Mouse (Mus musculus) olfactory bulb, adult 2 months (tissue): ENCODE results near the gene Fxr2.

ENCODE experiments used
- CTCF ChIP-seq: fragments of 200-500 bp; IDR thresholded peaks from 2 replicates; pipeline ENCODE4 v1.5.1; 2012; ENCODE audit warnings: low read depth, mild to moderate bottlenecking, low read length, moderate library complexity; ENCODE audit not compliant: insufficient read depth
- POLR2A ChIP-seq: fragments of 200-500 bp; IDR thresholded peaks from 2 replicates; pipeline ENCODE4 v1.6.1; 2012; ENCODE audit warnings: mild to moderate bottlenecking, low read depth, low read length, moderate library complexity; ENCODE audit not compliant: insufficient read depth

GRCm38 (mm10) chr11:69655264-69656064, 22.7 kb downstream of the Fxr2 start, which contains the start of gene Sox15:
- TF ChIP-seq POLR2A: no peak
- peak; percentile 82 for TF ChIP-seq CTCF
